Mouse (Mus musculus): ENCODE measurements around the gene Tmem238l. TPM values are rescaled to one million over a fixed set of nuclear protein-coding genes. Genes with fewer than 3 reads are reported as not detected.

Gene Tmem238l
- total RNA-seq, 1 experiment: not detected

GRCm38 (mm10) chr11:66981336-66982115 is 25.1 kb downstream of the Tmem238l start:
- DNase-seq (ENCODE audit: low read depth, low spot score): peak; percentile 41
- Histone ChIP-seq H3K4me1 (ENCODE audit: control insufficient read depth in 2 of 2, insufficient read depth in 2 of 2, low read length in 2 of 2, poor library complexity in 1 of 2) (peaks cover 11 to 12% of the 10 kb centered on the region in 2 experiments), H3K9ac (ENCODE audit: insufficient read depth, low read depth, low read length, poor library complexity, severe bottlenecking) (no peak overlapping the region), H3K9me3 (ENCODE audit: control insufficient read depth, insufficient read depth, low read depth, low read length) (no peaks in the 10 kb centered on the region), H3K4me3 (ENCODE audit: insufficient read depth in 1 of 2, low read depth in 1 of 2, low read length in 2 of 2, poor library complexity in 1 of 2, severe bottlenecking in 1 of 2) (peak overlapping the region in 1 of 2 experiments; percentile 52; a peak in 2 of 4 replicates), H3K36me3 (ENCODE audit: control insufficient read depth, insufficient read depth, low read length, poor library complexity, severe bottlenecking) (no peaks in the 10 kb centered on the region), H3K27ac (ENCODE audit: insufficient read depth, low read depth, low read length, poor library complexity, severe bottlenecking) (no peak overlapping the region)
- in situ Hi-C loops (cut with MboI; ENCODE audit: low sequenced_read_pairs in 2 of 2, unreplicated experiment in 2 of 2): loop anchor here (5.0 kb wide), 2 partner anchors 59 to 64 kb away; no protein-coding TSS in a partner anchor
- no peak for TF ChIP-seq ZC3H11A (IDR thresholded peaks at IDR 0.05; ENCODE audit: borderline replicate concordance, low read depth, low read length)
- TF ChIP-seq ZNF384 (IDR thresholded peaks at IDR 0.05; ENCODE audit: low read depth, low read length): no peak
- no peak for TF ChIP-seq CHD2 (IDR thresholded peaks at IDR 0.05; ENCODE audit: low read depth, low read length)
- no peak for TF ChIP-seq HCFC1 (IDR thresholded peaks at IDR 0.05; ENCODE audit: borderline replicate concordance, insufficient read depth, low read length)
- no peak for TF ChIP-seq MAFK (IDR thresholded peaks at IDR 0.05; ENCODE audit: insufficient read depth, low read depth, low read length)

- Histone ChIP-seq H3K9me3 (ENCODE audit: control insufficient read depth, insufficient read depth, low read depth, low read length) (no peaks in the 10 kb centered on the region), H3K9ac (ENCODE audit: insufficient read depth, low read depth, low read length, poor library complexity, severe bottlenecking) (no peak overlapping the region), H3K36me3 (ENCODE audit: control insufficient read depth, insufficient read depth, low read length, poor library complexity, severe bottlenecking) (no peaks in the 10 kb centered on the region), H3K4me3 (ENCODE audit: insufficient read depth in 1 of 2, low read depth in 1 of 2, low read length in 2 of 2, poor library complexity in 1 of 2, severe bottlenecking in 1 of 2) (no peak overlapping the region), H3K4me1 (ENCODE audit: control insufficient read depth in 2 of 2, insufficient read depth in 2 of 2, low read length in 2 of 2, poor library complexity in 1 of 2) (peaks cover 11 to 12% of the 10 kb centered on the region in 2 experiments), H3K27ac (ENCODE audit: insufficient read depth, low read depth, low read length, poor library complexity, severe bottlenecking) (no peak overlapping the region)
- in situ Hi-C loops (cut with MboI; ENCODE audit: low sequenced_read_pairs in 2 of 2, unreplicated experiment in 2 of 2): loop anchor here (5.0 kb wide), 2 partner anchors 60 to 65 kb away; no protein-coding TSS in a partner anchor
- DNase-seq (ENCODE audit: low read depth, low spot score): no peak
- TF ChIP-seq CHD2 (IDR thresholded peaks at IDR 0.05; ENCODE audit: low read depth, low read length) (no peak), HCFC1 (IDR thresholded peaks at IDR 0.05; ENCODE audit: borderline replicate concordance, insufficient read depth, low read length) (no peak), ZNF384 (IDR thresholded peaks at IDR 0.05; ENCODE audit: low read depth, low read length) (no peak), ZC3H11A (IDR thresholded peaks at IDR 0.05; ENCODE audit: borderline replicate concordance, low read depth, low read length) (no peak), MAFK (IDR thresholded peaks at IDR 0.05; ENCODE audit: insufficient read depth, low read depth, low read length) (no peak)
These were observed 26.4 kb downstream of the Tmem238l start for GRCm38 (mm10) chr11:66982794-66983193.

DNA sequence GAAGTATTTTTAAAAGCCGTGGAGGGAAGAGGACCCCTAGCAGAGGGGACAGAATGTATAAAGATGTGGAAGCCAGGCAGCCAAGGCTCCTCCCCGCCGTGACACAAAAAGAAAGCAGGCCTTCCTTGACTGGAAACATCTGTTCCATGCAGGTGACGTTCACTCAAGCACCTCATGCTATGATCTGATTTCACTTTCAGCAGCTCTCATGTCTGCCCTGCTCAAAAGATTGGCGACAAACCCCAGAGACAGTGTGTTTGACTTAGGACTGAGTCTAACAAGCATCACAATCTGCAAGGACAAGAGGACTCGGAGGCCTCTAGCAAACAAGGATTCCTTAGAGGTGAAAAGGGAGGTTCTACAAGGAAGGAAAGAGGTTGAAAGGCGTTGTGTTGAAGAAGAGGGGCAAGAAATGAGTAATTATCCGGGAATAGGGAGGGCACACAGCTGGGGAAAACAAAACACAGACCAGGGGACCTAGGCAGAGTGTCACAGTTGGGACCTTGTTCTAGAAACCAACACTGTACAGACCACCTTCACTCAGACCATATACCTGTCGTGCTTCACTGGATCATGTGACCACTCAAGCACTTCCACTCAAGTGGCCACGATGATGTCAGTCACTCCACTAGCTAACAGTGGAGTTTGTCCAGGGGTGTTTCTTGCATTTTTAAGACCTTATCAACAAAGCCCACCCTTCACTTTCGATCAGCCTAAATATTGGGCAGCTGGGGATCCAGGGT is 27.2 kb downstream of the Tmem238l start:
- Histone ChIP-seq H3K9ac (ENCODE audit: insufficient read depth, low read depth, low read length, poor library complexity, severe bottlenecking) (no peak overlapping the region), H3K4me1 (ENCODE audit: control insufficient read depth in 2 of 2, insufficient read depth in 2 of 2, low read length in 2 of 2, poor library complexity in 1 of 2) (peaks cover 11 to 12% of the 10 kb centered on the region in 2 experiments), H3K27ac (ENCODE audit: insufficient read depth, low read depth, low read length, poor library complexity, severe bottlenecking) (no peak overlapping the region), H3K9me3 (ENCODE audit: control insufficient read depth, insufficient read depth, low read depth, low read length) (no peaks in the 10 kb centered on the region), H3K4me3 (ENCODE audit: insufficient read depth in 1 of 2, low read depth in 1 of 2, low read length in 2 of 2, poor library complexity in 1 of 2, severe bottlenecking in 1 of 2) (no peak overlapping the region), H3K36me3 (ENCODE audit: control insufficient read depth, insufficient read depth, low read length, poor library complexity, severe bottlenecking) (no peaks in the 10 kb centered on the region)
- TF ChIP-seq HCFC1 (IDR thresholded peaks at IDR 0.05; ENCODE audit: borderline replicate concordance, insufficient read depth, low read length) (no peak), ZNF384 (IDR thresholded peaks at IDR 0.05; ENCODE audit: low read depth, low read length) (no peak), MAFK (IDR thresholded peaks at IDR 0.05; ENCODE audit: insufficient read depth, low read depth, low read length) (no peak), CHD2 (IDR thresholded peaks at IDR 0.05; ENCODE audit: low read depth, low read length) (no peak), ZC3H11A (IDR thresholded peaks at IDR 0.05; ENCODE audit: borderline replicate concordance, low read depth, low read length) (no peak)
- no peak for DNase-seq (ENCODE audit: low read depth, low spot score)
- in situ Hi-C loops (cut with MboI; ENCODE audit: low sequenced_read_pairs in 2 of 2, unreplicated experiment in 2 of 2): loop anchor here (5.0 kb wide), 2 partner anchors 61 to 66 kb away; no protein-coding TSS in a partner anchor
